Mouse (Mus musculus): ENCODE data around the gene Gss. TPM values are rescaled to one million over a fixed set of nuclear protein-coding genes. Genes with fewer than 3 reads are reported as not detected.

Gss gene
- polyA plus RNA-seq, 1 experiment from 2014 or later, result 143 TPM

DNA sequence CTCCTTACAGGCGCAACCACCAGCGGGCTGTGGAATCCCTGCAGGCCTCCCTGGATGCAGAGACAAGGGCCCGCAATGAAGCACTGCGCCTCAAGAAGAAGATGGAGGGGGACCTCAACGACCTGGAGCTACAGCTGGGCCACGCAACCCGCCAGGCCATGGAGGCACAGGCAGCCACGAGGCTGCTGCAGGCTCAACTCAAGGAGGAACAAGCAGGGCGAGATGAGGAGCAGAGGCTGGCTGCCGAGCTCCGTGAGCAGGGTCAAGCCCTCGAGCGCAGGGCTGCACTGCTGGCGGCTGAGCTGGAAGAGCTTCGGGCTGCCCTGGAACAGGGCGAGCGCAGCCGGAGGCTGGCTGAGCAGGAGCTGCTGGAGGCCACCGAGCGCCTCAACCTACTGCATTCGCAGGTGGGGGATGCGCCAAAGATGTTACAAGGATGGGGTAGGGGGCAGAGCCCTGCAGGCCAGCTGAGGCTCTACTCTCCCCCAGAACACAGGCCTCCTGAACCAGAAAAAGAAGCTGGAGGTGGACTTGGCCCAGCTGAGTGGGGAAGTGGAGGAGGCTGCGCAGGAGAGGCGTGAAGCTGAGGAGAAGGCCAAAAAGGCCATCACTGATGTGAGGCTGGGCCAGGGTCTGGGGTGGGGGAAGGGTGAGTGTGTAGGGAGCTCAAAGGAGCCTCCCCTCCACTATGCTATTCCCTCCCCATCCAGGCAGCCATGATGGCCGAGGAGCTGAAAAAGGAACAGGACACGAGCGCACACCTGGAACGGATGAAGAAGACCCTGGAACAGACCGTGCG is 39.7 kb upstream of the Gss start:
- Histone ChIP-seq H3K4me1 (ENCODE audit: control insufficient read depth, insufficient read depth, low read length) (peaks cover 9% of the 10 kb centered on the region), H3K27ac (ENCODE audit: low read length) (no peak overlapping the region), H3K9ac (ENCODE audit: low read depth, low read length) (0 out of 2 replicates have a peak overlapping the region, but pooled peaks have one; percentile 5), H3K36me3 (ENCODE audit: control insufficient read depth, insufficient read depth, low read length) (peaks cover 20% of the 10 kb centered on the region), H3K4me3 (ENCODE audit: low read length) (no peak overlapping the region), H3K27me3 (replicated peaks; ENCODE audit: control insufficient read depth, insufficient read depth, low read length) (peaks cover 9% of the 10 kb centered on the region; the same call in 1 of the 2 replicates), H3K9me3 (ENCODE audit: control insufficient read depth, low read length) (no peaks in the 10 kb centered on the region), H3K4me2 (ENCODE audit: low read depth, low read length) (no peak overlapping the region)
- WGBS, result 74% methylated on average over 30 of the region's 30 CpGs
- no peak for ATAC-seq

DNA sequence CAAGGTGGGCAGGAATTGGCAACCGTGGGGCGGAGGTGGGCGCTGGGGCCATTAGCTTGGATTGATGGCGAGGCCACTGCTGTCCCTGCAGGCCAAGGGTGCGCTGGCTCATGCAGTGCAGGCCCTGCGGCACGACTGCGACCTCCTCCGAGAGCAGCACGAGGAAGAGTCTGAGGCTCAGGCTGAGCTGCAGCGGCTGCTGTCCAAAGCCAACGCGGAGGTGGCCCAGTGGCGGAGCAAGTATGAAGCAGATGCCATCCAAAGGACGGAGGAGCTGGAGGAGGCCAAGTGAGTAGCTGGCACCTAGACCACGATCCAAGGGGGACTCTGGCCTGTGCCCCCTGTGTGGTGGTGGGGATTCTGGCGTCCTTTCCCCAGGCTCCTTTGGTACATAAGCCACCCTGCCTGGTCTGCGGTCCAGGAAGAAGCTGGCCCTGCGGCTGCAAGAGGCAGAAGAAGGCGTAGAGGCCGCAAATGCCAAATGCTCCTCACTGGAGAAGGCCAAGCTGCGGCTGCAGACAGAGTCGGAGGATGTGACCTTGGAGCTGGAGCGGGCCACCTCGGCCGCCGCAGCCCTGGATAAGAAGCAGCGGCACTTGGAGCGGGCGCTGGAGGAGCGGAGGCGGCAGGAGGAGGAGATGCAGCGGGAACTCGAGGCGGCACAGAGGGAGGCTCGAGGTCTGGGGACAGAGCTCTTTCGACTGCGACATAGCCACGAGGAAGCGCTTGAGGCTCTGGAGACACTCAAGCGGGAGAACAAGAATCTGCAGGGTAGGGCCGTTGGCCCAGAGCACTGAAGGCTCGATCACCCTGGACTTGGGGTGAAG is 38.2 kb upstream of the Gss start:
- 48% methylated on average over 43 of the region's 43 CpGs for WGBS
- no peak overlapping the region for H3K4me3 ChIP-seq (ENCODE audit: low read length)
- H3K4me2 ChIP-seq (ENCODE audit: low read depth, low read length), result no peak overlapping the region
- peaks cover 9% of the 10 kb centered on the region; the same call in 1 of the 2 replicates for H3K27me3 ChIP-seq (replicated peaks; ENCODE audit: control insufficient read depth, insufficient read depth, low read length)
- peaks cover 18% of the 10 kb centered on the region for H3K36me3 ChIP-seq (ENCODE audit: control insufficient read depth, insufficient read depth, low read length)
- no peak for ATAC-seq
- H3K9me3 ChIP-seq (ENCODE audit: control insufficient read depth, low read length), result no peaks in the 10 kb centered on the region
- H3K27ac ChIP-seq (ENCODE audit: low read length), result no peak overlapping the region
- H3K9ac ChIP-seq (ENCODE audit: low read depth, low read length), result no peak overlapping the region
- peaks cover 12% of the 10 kb centered on the region for H3K4me1 ChIP-seq (ENCODE audit: control insufficient read depth, insufficient read depth, low read length)

DNA sequence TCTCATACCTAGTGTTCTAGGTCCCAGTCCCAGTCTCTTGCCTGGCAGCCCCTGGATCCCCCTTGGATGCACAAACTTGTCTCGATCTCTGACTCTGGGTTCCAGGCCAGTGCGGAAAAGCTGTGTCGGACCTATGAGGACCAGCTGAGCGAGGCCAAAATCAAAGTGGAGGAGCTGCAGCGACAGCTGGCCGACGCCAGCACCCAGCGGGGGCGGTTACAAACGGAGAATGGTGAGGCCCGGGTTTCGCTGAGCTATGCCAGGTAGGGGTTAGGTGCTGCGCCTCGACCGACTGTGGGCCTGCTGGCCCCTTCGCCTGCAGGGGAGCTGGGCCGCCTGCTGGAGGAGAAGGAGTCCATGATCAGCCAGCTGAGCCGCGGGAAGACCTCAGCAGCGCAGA is 37.5 kb upstream of the Gss start:
- Histone ChIP-seq H3K36me3 (ENCODE audit: control insufficient read depth, insufficient read depth, low read length) (peaks cover 18% of the 10 kb centered on the region), H3K4me1 (ENCODE audit: control insufficient read depth, insufficient read depth, low read length) (peaks cover 12% of the 10 kb centered on the region), H3K27ac (ENCODE audit: low read length) (no peak overlapping the region), H3K27me3 (replicated peaks; ENCODE audit: control insufficient read depth, insufficient read depth, low read length) (peaks cover 9% of the 10 kb centered on the region; the same call in 1 of the 2 replicates), H3K9me3 (ENCODE audit: control insufficient read depth, low read length) (no peaks in the 10 kb centered on the region), H3K4me3 (ENCODE audit: low read length) (no peak overlapping the region), H3K9ac (ENCODE audit: low read depth, low read length) (no peak overlapping the region), H3K4me2 (ENCODE audit: low read depth, low read length) (no peak overlapping the region)
- ATAC-seq, result no peak
- whole genome bisulfite sequencing, result 62% methylated on average over 20 of the region's 20 CpGs

DNA sequence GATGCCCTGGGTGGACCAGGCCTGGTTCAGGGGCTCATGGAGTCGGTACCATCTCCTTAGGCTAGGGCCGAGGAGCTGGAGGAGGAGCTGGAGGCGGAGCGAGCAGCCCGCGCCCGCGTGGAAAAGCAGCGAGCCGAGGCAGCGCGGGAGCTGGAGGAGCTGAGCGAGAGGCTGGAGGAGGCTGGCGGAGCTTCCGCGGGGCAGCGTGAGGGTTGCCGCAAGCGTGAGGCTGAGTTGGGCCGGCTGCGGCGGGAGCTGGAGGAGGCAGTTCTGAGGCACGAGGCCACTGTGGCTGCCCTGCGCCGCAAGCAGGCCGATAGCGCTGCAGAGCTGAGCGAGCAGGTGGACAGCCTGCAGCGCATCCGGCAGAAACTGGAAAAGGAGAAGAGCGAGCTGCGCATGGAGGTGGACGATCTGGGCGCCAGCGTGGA is 36.6 kb upstream of the Gss start:
- Histone ChIP-seq H3K4me2 (ENCODE audit: low read depth, low read length) (peak overlapping the region; percentile 90), H3K4me1 (ENCODE audit: control insufficient read depth, insufficient read depth, low read length) (peaks cover 12% of the 10 kb centered on the region), H3K4me3 (ENCODE audit: low read length) (peak overlapping the region; percentile 44), H3K9me3 (ENCODE audit: control insufficient read depth, low read length) (no peaks in the 10 kb centered on the region), H3K27me3 (replicated peaks; ENCODE audit: control insufficient read depth, insufficient read depth, low read length) (peaks cover 9% of the 10 kb centered on the region; the same call in 1 of the 2 replicates), H3K36me3 (ENCODE audit: control insufficient read depth, insufficient read depth, low read length) (peaks cover 10% of the 10 kb centered on the region), H3K9ac (ENCODE audit: low read depth, low read length) (peak overlapping the region; percentile 64), H3K27ac (ENCODE audit: low read length) (no peak overlapping the region)
- WGBS, result 1% methylated on average over 35 of the region's 35 CpGs
- ATAC-seq, result peak; percentile 45

DNA sequence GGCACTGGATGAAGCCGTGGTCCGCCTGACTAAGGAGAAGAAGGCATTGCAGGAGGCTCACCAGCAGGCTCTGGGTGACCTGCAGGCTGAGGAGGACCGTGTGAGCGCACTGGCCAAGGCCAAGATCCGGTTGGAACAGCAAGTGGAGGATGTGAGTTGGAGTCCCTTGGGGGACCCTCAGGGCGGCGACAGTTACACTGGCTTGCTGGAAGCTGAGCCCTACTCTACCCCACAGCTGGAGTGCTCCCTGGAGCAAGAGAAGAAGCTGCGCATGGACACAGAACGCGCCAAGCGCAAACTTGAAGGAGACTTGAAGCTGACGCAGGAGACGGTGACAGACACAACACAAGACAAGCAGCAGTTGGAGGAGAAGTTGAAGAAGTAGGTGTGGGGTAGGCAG is 35.9 kb upstream of the Gss start:
- no peaks in the 10 kb centered on the region for H3K9me3 ChIP-seq (ENCODE audit: control insufficient read depth, low read length)
- no peak for ATAC-seq
- no peak overlapping the region for H3K9ac ChIP-seq (ENCODE audit: low read depth, low read length)
- peaks cover 9% of the 10 kb centered on the region; the same call in 1 of the 2 replicates for H3K27me3 ChIP-seq (replicated peaks; ENCODE audit: control insufficient read depth, insufficient read depth, low read length)
- no peak overlapping the region for H3K4me3 ChIP-seq (ENCODE audit: low read length)
- H3K36me3 ChIP-seq (ENCODE audit: control insufficient read depth, insufficient read depth, low read length), result 0 out of 2 replicates have a peak, but pooled peaks cover 5% of the 10 kb centered on the region
- 83% methylated on average over 13 of the region's 13 CpGs for WGBS
- H3K27ac ChIP-seq (ENCODE audit: low read length), result no peak overlapping the region
- H3K4me2 ChIP-seq (ENCODE audit: low read depth, low read length), result no peak overlapping the region
- H3K4me1 ChIP-seq (ENCODE audit: control insufficient read depth, insufficient read depth, low read length), result peaks cover 12% of the 10 kb centered on the region

DNA sequence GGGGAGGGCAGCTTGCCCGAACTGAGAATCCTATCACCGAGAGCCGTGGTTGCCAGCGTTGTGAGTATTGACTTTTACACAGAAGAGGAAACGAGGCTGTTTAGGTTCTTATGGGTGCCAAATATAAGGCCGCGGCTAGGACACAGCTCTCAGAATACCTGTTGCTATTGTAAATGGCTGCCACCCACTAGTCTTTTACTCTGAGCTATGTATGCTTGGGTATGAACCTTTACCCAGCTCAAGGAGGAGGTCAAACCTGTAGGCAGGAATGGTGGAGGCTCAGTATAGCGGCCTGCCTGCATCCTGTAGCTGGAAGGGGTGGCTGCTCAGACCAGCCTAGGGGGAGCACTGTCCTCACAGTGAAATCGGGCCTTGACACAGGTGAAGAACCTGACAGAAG is 35.5 kb upstream of the Gss start:
- Histone ChIP-seq H3K9me3 (ENCODE audit: control insufficient read depth, low read length) (no peaks in the 10 kb centered on the region), H3K27me3 (replicated peaks; ENCODE audit: control insufficient read depth, insufficient read depth, low read length) (peaks cover 9% of the 10 kb centered on the region; the same call in 1 of the 2 replicates), H3K27ac (ENCODE audit: low read length) (no peak overlapping the region), H3K4me2 (ENCODE audit: low read depth, low read length) (no peak overlapping the region), H3K9ac (ENCODE audit: low read depth, low read length) (no peak overlapping the region), H3K4me3 (ENCODE audit: low read length) (no peak overlapping the region), H3K36me3 (ENCODE audit: control insufficient read depth, insufficient read depth, low read length) (0 out of 2 replicates have a peak, but pooled peaks cover 3% of the 10 kb centered on the region), H3K4me1 (ENCODE audit: control insufficient read depth, insufficient read depth, low read length) (peaks cover 12% of the 10 kb centered on the region)
- 88% methylated on average over 9 of the region's 9 CpGs for WGBS
- no peak for ATAC-seq

DNA sequence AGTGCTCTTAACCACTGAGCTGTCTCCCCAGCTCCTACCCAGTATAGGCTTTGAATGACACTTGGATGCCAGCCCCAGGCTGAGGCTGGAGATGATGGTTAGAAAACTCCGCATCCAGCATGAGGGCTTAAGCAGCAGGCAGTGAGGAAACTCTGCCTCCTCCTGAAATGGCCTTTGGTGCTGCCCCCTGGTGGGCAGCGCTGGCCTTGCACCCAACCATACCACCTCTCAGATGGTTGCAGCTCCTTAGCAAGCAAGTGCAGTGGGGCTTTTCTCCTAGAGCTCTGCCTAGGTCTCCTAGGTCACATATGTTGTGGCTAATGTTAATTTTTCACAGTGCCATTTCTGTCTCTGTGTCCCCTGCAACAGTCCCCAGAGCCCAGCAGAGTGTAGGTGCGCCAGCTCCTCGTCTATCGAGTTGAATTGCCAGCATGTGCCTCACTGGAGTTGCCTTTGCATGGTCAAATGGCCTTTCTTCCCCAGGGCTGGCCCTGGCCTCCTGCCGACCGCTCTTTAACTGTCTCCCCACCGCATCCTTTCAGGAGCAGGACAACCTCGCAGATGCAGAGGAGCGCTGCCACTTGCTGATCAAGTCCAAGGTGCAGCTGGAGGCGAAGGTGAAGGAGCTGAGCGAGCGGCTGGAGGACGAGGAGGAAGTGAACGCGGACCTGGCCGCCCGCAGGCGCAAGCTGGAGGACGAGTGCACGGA is 34.6 kb upstream of the Gss start:
- Histone ChIP-seq H3K4me1 (ENCODE audit: control insufficient read depth, insufficient read depth, low read length) (peaks cover 12% of the 10 kb centered on the region), H3K36me3 (ENCODE audit: control insufficient read depth, insufficient read depth, low read length) (0 out of 2 replicates have a peak, but pooled peaks cover 2% of the 10 kb centered on the region), H3K27me3 (replicated peaks; ENCODE audit: control insufficient read depth, insufficient read depth, low read length) (peaks cover 5% of the 10 kb centered on the region; the same call in 1 of the 2 replicates), H3K9ac (ENCODE audit: low read depth, low read length) (no peak overlapping the region), H3K4me3 (ENCODE audit: low read length) (no peak overlapping the region), H3K4me2 (ENCODE audit: low read depth, low read length) (no peak overlapping the region), H3K9me3 (ENCODE audit: control insufficient read depth, low read length) (no peaks in the 10 kb centered on the region), H3K27ac (ENCODE audit: low read length) (no peak overlapping the region)
- 57% methylated on average over 21 of the region's 21 CpGs for WGBS
- peak; percentile 9; the same call in 1 of the 2 replicates for ATAC-seq

DNA sequence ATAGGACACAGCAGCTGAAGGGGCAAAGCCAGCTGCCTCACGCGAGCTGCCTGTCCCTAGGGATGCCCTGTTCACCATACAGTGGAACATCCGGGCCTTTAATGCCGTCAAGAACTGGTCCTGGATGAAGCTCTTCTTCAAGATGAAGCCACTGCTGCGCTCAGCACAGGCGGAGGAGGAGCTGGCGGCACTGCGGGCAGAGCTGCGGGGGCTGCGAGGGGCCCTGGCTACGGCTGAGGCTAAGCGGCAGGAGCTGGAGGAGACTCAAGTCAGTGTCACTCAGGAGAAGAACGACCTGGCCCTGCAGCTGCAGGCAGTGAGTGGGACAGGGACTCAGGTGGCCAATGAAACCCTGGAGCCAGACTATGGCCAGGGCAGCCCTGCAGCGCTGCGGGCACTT is 33.7 kb upstream of the Gss start:
- H3K4me2 ChIP-seq (ENCODE audit: low read depth, low read length), result no peak overlapping the region
- H3K4me1 ChIP-seq (ENCODE audit: control insufficient read depth, insufficient read depth, low read length), result peaks cover 12% of the 10 kb centered on the region
- H3K9ac ChIP-seq (ENCODE audit: low read depth, low read length), result no peak overlapping the region
- no peak overlapping the region for H3K4me3 ChIP-seq (ENCODE audit: low read length)
- WGBS, result 50% methylated on average over 15 of the region's 15 CpGs
- H3K9me3 ChIP-seq (ENCODE audit: control insufficient read depth, low read length), result no peaks in the 10 kb centered on the region
- H3K27me3 ChIP-seq (replicated peaks; ENCODE audit: control insufficient read depth, insufficient read depth, low read length), result peaks cover 5% of the 10 kb centered on the region; the same call in 1 of the 2 replicates
- no peak for ATAC-seq
- H3K36me3 ChIP-seq (ENCODE audit: control insufficient read depth, insufficient read depth, low read length), result no peaks in the 10 kb centered on the region
- no peak overlapping the region for H3K27ac ChIP-seq (ENCODE audit: low read length)

DNA sequence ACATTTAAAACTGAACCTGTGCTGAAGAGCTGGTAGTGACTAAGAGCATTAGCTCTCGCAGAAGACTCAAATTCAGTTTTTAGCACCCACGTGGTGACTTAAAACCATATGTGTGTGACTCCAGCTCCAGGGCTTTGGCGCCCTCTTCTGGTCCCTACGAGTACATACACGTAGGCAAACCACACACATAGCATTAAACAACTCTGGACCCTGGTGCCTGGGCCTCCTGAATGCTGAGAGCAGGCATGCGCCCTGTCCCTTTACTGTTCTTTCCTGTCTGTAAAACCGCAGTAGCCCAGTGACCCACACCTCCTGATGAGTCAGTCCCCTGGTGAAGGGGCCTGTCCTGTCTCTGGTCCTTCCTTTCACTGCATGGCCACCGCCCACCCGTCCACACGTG is 32.1 kb upstream of the Gss start:
- Histone ChIP-seq H3K9me3 (ENCODE audit: control insufficient read depth, low read length) (no peaks in the 10 kb centered on the region), H3K4me1 (ENCODE audit: control insufficient read depth, insufficient read depth, low read length) (peaks cover 11% of the 10 kb centered on the region), H3K4me3 (ENCODE audit: low read length) (no peak overlapping the region), H3K4me2 (ENCODE audit: low read depth, low read length) (no peak overlapping the region), H3K27ac (ENCODE audit: low read length) (no peak overlapping the region), H3K9ac (ENCODE audit: low read depth, low read length) (no peak overlapping the region), H3K27me3 (replicated peaks; ENCODE audit: control insufficient read depth, insufficient read depth, low read length) (peaks cover 5% of the 10 kb centered on the region; the same call in 1 of the 2 replicates), H3K36me3 (ENCODE audit: control insufficient read depth, insufficient read depth, low read length) (no peaks in the 10 kb centered on the region)
- no peak for ATAC-seq
- 34% methylated on average over 10 of the region's 10 CpGs for WGBS

Data from intestine, embryonic 16.5 days (tissue).